Mouse (Mus musculus) CH12.LX (cell line): Measurements from ENCODE around the gene Ablim1.

Experiments used
- CHD2 ChIP-seq: IDR thresholded peaks from 2 replicates; pipeline ENCODE4 v1.6.1; 2011; ENCODE audit warnings: low read length, improper control_type of control experiment
- CTCF ChIP-seq, 2 experiments: IDR thresholded peaks in 1 of 2; conservative IDR thresholded peaks in 1 of 2; 2 replicates each; pipeline ENCODE4 v1.5.1; 2011 to 2012; ENCODE audit warnings: low read depth in 2 of 2, low read length in 2 of 2, improper control_type of control experiment in 1 of 2, inconsistent platforms in 1 of 2, mild to moderate bottlenecking in 1 of 2, moderate library complexity in 1 of 2
- HCFC1 ChIP-seq: IDR thresholded peaks from 2 replicates; pipeline ENCODE4 v1.6.1; 2012; ENCODE audit warnings: low read depth, mild to moderate bottlenecking, inconsistent platforms, low read length, improper control_type of control experiment
- IRF4 ChIP-seq: IDR thresholded peaks from 2 replicates; pipeline ENCODE4 v1.6.1; 2014; ENCODE audit warnings: low read depth, mild to moderate bottlenecking, inconsistent platforms, low read length, improper control_type of control experiment
- MEF2A ChIP-seq: IDR thresholded peaks from 2 replicates; pipeline ENCODE4 v1.6.1; 2014; ENCODE audit warnings: low read depth, mild to moderate bottlenecking, inconsistent platforms, low read length, improper control_type of control experiment, borderline replicate concordance
- NELFE ChIP-seq: IDR thresholded peaks from 2 replicates; pipeline ENCODE4 v1.6.1; 2011; ENCODE audit warnings: low read depth, low read length, improper control_type of control experiment
- POLR2A ChIP-seq: IDR thresholded peaks from 2 replicates; pipeline ENCODE4 v1.6.1; 2011; ENCODE audit warnings: low read depth, mild to moderate bottlenecking, improper control_type of control experiment, low read length
- RCOR1 ChIP-seq: conservative IDR thresholded peaks from 2 replicates; pipeline ENCODE4 v1.6.1; 2012; ENCODE audit warnings: low read depth, mild to moderate bottlenecking, inconsistent platforms, low read length, improper control_type of control experiment
- UBTF ChIP-seq: IDR thresholded peaks from 2 replicates; pipeline ENCODE4 v1.6.1; 2012; ENCODE audit warnings: low read depth, mild to moderate bottlenecking, inconsistent platforms, low read length, improper control_type of control experiment, moderate library complexity
- ZC3H11A ChIP-seq: IDR thresholded peaks from 2 replicates; pipeline ENCODE4 v1.6.1; 2012; ENCODE audit warnings: low read depth, mild to moderate bottlenecking, inconsistent platforms, low read length, improper control_type of control experiment

DNA sequence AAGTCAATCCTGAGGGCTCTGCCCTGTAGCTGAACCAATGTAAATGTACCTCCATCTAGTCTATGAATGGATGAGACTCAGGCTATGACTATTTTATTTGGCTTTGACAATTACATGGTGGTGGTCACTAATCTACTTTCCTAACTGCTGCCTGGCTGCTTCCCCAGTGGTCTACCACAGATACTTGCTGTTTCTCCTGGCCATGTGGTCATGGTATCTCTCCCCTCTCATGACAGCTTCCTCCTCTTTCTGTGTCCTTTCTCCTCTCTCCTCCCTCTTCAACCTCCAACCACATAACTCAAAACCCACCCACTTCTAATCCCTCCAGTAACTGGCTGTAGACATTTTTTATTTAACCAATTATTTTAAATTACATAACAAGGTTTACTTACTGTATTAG is 34.4 kb upstream of the Ablim1 start:
- no peak for TF ChIP-seq CTCF (conservative IDR thresholded peaks at IDR 0.05 in 1 of 2, IDR thresholded peaks at IDR 0.05 in 1 of 2; ENCODE audit: low read depth in 2 of 2, low read length in 2 of 2)
- no peak for TF ChIP-seq NELFE
- TF ChIP-seq POLR2A = no peak
- TF ChIP-seq IRF4 = no peak
- TF ChIP-seq HCFC1 = no peak
- TF ChIP-seq RCOR1 = no peak
- TF ChIP-seq CHD2 = no peak
- no peak for TF ChIP-seq ZC3H11A
- TF ChIP-seq MEF2A = no peak
- TF ChIP-seq UBTF = no peak
